Mouse (Mus musculus) cortical plate, adult 2 months (tissue): ENCODE data around the gene Ncam1. TPM values are rescaled to one million over a fixed set of nuclear protein-coding genes. Genes with fewer than 3 reads are reported as not detected.

ENCODE experiments used
- H3K27ac ChIP-seq: fragments of 200-500 bp; 2 replicates; pipeline ENCODE4 v1.5.1; 2012; ENCODE audit warnings: low read length, control low read depth, inconsistent platforms; ENCODE audit not compliant: insufficient read depth
- H3K4me1 ChIP-seq: fragments of 200-500 bp; 2 replicates; pipeline ENCODE4 v1.6.1; 2011; ENCODE audit warnings: low read length; ENCODE audit not compliant: control insufficient read depth, insufficient read depth
- H3K4me3 ChIP-seq: fragments of 200-500 bp; 2 replicates; pipeline ENCODE4 v1.5.1; 2011; ENCODE audit warnings: mild to moderate bottlenecking, low read length, control low read depth; ENCODE audit not compliant: insufficient read depth
- CTCF ChIP-seq: fragments of 200-500 bp; IDR thresholded peaks from 2 replicates; pipeline ENCODE4 v1.5.1; 2011; ENCODE audit warnings: mild to moderate bottlenecking, control low read depth, low read length; ENCODE audit not compliant: insufficient read depth; ENCODE audit errors: extremely low read depth
- POLR2A ChIP-seq: fragments of 200-500 bp; IDR thresholded peaks from 2 replicates; pipeline ENCODE4 v1.6.1; 2011; ENCODE audit warnings: mild to moderate bottlenecking, low read length, control low read depth; ENCODE audit not compliant: insufficient read depth; ENCODE audit errors: extremely low read depth
- polyA plus RNA-seq: library from polyadenylated mRNA; depleted of rRNA; stranded (reverse); fragments of >200 nt; gene quantifications from 2 replicates; pipeline ENCODE4 v1.2.3, GENCODE M21; 2012

Ncam1 gene
- polyA plus RNA-seq, 1 experiment: 112 TPM

- no peak overlapping the region for H3K4me3 ChIP-seq
- TF ChIP-seq CTCF: no peak
- no peak for TF ChIP-seq POLR2A
- H3K4me1 ChIP-seq: peaks cover 4% of the 10 kb centered on the region
- H3K27ac ChIP-seq: no peak overlapping the region
Observed at GRCm38 (mm10) chr9:49606717-49607116, 192.0 kb downstream of the Ncam1 start.

- Histone ChIP-seq H3K4me3 (no peak overlapping the region), H3K27ac (no peak overlapping the region), H3K4me1 (peaks cover 6% of the 10 kb centered on the region)
- TF ChIP-seq POLR2A (no peak), CTCF (no peak)
Observed at GRCm38 (mm10) chr9:49606317-49606716, 192.4 kb downstream of the Ncam1 start.

GRCm38 (mm10) chr9:49605791-49606190, 192.9 kb downstream of the Ncam1 start:
- Histone ChIP-seq H3K4me1 (peaks cover 7% of the 10 kb centered on the region), H3K27ac (no peak overlapping the region), H3K4me3 (no peak overlapping the region)
- no peak for TF ChIP-seq CTCF
- TF ChIP-seq POLR2A: no peak

GRCm38 (mm10) chr9:49605351-49605750, 193.4 kb downstream of the Ncam1 start:
- Histone ChIP-seq H3K4me3 (no peak overlapping the region), H3K4me1 (peaks cover 7% of the 10 kb centered on the region), H3K27ac (no peak overlapping the region)
- no peak for TF ChIP-seq POLR2A
- TF ChIP-seq CTCF: no peak

- H3K27ac ChIP-seq: no peak overlapping the region
- TF ChIP-seq CTCF (no peak), POLR2A (no peak)
Observed at GRCm38 (mm10) chr9:49601215-49601614, 197.5 kb downstream of the Ncam1 start.

GRCm38 (mm10) chr9:49595635-49596348, 202.9 kb downstream of the Ncam1 start:
- Histone ChIP-seq H3K27ac (no peak overlapping the region), H3K4me3 (no peak overlapping the region), H3K4me1 (peaks cover 20% of the 10 kb centered on the region)
- TF ChIP-seq CTCF: no peak

More at GRCm38 (mm10) chr9:49601215-49601614, 197.5 kb downstream of the Ncam1 start:
- peaks cover 8% of the 10 kb centered on the region for H3K4me1 ChIP-seq
- no peak overlapping the region for H3K4me3 ChIP-seq

- Histone ChIP-seq H3K27ac (no peak overlapping the region), H3K4me1 (peaks cover 22% of the 10 kb centered on the region), H3K4me3 (no peak overlapping the region)
- TF ChIP-seq CTCF: no peak
- no peak for TF ChIP-seq POLR2A
Observed at GRCm38 (mm10) chr9:49594876-49595634, 203.7 kb downstream of the Ncam1 start.

GRCm38 (mm10) chr9:49593951-49594536, 204.7 kb downstream of the Ncam1 start:
- Histone ChIP-seq H3K4me3 (no peak overlapping the region), H3K27ac (no peak overlapping the region), H3K4me1 (peaks cover 24% of the 10 kb centered on the region)
- TF ChIP-seq POLR2A: no peak
- TF ChIP-seq CTCF: no peak

GRCm38 (mm10) chr9:49592006-49592405, 206.7 kb downstream of the Ncam1 start:
- TF ChIP-seq CTCF: no peak
- TF ChIP-seq POLR2A: no peak
- H3K4me1 ChIP-seq: peaks cover 23% of the 10 kb centered on the region
- H3K27ac ChIP-seq: no peak overlapping the region
- H3K4me3 ChIP-seq: no peak overlapping the region
